Mouse (Mus musculus) small intestine, adult 2 months (tissue): ENCODE data around the gene Cacnb3.

Experiments
- CTCF ChIP-seq: fragments of 200-500 bp; IDR thresholded peaks from 2 replicates; pipeline ENCODE4 v1.5.1; 2012; ENCODE audit warnings: low read depth, mild to moderate bottlenecking, control low read depth, inconsistent platforms, low read length, moderate library complexity, mixed read lengths; ENCODE audit not compliant: insufficient replicate concordance, insufficient read length; ENCODE audit errors: extremely low read depth
- POLR2A ChIP-seq: fragments of 200-500 bp; IDR thresholded peaks from 2 replicates; pipeline ENCODE4 v1.6.1; 2012; ENCODE audit warnings: low read depth, mild to moderate bottlenecking, control low read depth, inconsistent platforms, low read length, moderate library complexity

- TF ChIP-seq CTCF (no peak), POLR2A (no peak)
These were observed 5.9 kb downstream of the Cacnb3 start for GRCm38 (mm10) chr15:98636517-98636916.
